Mouse (Mus musculus) WW6 (cell line): ENCODE measurements at regions not wholly inside any gene's neighbourhood (a gene's known extent, or its start where the extent isn't known, plus 50 kb on each side); places are given as distances from the start of the nearest gene placed in this dataset.

ENCODE experiments used
- DNase-seq: peaks from one replicate; pipeline ENCODE4 v3.0.0-alpha.2; 2013; ENCODE audit warnings: low read depth, low spot score

GRCm38 (mm10) chr8:11979056-11979455 is 138.8 kb downstream of the Tex29 start:
- no peak for DNase-seq

GRCm38 (mm10) chr8:11981458-11981857 is 141.2 kb downstream of the Tex29 start:
- no peak for DNase-seq

- no peak for DNase-seq
Observed at GRCm38 (mm10) chr8:11990024-11990423, 149.8 kb downstream of the Tex29 start.

- peak; percentile 20 for DNase-seq
Observed at GRCm38 (mm10) chr8:11999736-12000458, 159.6 kb downstream of the Tex29 start.

GRCm38 (mm10) chr8:12000459-12000789 is 160.2 kb downstream of the Tex29 start:
- DNase-seq, result no peak

- DNase-seq, result no peak
Observed at GRCm38 (mm10) chr8:12004241-12004640, 164.0 kb downstream of the Tex29 start.

- DNase-seq, result no peak
Observed at GRCm38 (mm10) chr8:12012769-12013168, 172.5 kb downstream of the Tex29 start.

GRCm38 (mm10) chr8:12017750-12018149 is 177.5 kb downstream of the Tex29 start:
- no peak for DNase-seq

GRCm38 (mm10) chr8:12019272-12019671 is 179.0 kb downstream of the Tex29 start:
- DNase-seq, result no peak

DNA sequence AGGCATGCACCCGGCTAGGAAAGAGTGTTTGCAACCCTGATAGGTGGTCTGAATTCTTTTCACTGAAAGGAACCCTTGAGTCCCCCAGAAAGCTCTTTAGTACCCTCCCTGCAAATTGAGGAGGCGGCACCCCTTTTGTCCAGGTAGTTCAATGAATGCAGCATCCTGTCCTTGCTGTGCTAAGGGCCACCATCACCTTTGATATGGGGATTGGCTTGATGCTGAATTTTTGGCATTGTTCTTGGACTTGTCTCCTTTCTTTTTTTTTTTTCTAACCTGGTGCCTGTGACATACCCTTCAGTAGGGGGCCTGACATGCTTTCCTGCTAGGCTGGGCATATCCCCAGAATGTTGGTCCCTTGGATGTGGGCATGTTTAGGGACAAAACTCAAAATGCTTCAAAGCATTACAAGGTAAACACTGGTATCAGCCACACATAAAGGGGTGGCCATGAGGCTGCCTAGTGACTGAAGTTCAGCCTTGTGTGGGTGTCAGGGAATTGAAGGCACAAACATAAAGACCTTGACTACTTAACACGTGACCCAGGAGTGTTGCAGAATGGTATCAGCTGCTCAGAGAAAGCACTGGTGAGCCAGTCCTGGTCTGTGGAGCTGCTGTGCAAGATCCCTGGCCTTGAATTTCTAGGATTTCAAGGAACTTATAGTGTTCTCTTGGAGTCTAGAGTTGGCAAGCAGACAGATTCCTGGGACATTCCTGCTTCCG is 183.6 kb downstream of the Tex29 start:
- DNase-seq, result no peak

GRCm38 (mm10) chr8:12030363-12031116 is 190.3 kb downstream of the Tex29 start:
- DNase-seq, result no peak

DNA sequence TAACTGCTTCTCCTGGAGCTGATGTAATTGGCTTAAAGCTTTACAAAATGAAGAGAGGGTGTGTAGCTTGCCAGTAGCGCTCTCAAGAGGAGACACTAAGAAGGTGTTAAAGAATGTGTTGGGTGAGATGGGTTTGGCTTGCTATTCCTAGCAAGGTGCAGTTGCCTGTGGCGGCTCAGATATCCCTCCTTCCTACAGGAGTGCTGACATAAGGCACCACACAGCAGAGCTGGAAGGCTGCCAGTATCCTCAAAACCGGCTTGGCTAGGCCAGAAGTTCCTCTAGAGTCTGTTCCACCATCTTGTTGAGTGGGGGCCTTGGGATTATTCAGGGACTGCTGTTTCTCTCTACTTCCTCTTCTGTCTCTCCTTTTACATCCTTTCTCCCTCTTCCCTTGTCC is 191.5 kb downstream of the Tex29 start:
- no peak for DNase-seq

DNA sequence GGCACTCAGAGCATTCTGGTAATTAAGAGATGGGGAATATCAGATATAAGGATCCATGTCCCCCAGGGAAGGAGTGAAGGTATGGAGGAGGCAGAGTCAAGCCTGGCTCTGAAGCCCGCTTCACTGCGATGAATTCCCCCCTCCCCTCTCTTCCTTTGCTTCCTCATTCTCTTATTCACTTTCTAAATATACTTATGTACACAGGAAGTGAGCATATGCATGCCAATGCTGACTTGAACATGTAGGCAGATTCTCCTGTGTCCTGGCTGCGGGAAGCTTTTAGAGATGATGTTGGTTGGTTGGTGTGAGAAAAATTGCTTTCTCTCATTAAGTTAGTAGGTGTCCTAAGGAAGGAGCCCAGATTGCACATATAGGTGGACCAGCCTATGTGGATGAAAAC is 192.1 kb downstream of the Tex29 start:
- no peak for DNase-seq

GRCm38 (mm10) chr8:12036349-12036748 is 196.1 kb downstream of the Tex29 start:
- DNase-seq, result no peak

DNA sequence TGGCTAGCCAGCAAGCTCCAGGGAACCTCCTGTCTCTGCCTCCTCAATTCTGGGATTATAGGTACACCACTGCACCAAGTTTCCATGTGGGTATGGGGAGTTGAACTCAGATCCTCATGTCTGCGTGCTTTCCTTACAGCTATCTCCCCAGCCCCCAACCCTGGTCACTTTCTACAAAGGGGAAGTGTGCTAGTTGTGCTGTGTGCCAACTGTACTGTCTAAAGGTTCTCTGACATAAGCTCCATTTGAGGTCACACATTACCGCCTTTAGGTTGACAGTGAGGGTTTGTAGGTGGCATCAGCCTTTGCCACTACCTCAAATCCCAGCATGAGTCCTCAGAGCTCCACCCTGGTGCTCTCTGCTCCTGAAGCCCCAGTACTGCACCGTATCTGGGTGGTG is 200.7 kb downstream of the Tex29 start:
- DNase-seq, result no peak

DNA sequence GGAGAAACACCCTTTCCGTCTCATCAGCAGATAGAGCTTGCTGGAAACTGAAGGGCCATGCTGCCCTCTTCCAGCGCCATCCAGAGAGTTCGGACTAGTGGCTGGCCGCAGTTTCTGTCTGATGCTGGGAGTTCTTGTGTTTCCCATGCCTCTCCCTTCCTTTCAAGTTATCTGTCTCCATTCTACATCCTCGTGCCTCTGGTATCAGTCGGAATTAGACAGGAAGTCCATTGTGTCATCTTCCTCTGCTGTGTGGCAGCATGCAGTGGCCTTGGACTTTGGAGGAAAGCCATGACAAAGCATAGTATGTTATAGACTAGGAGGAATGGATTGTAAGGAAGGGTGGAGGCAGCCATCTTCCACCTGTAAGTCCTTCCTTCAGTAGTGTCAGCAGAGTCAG is 201.4 kb downstream of the Tex29 start:
- no peak for DNase-seq

GRCm38 (mm10) chr8:12050841-12051240 is 210.6 kb downstream of the Tex29 start:
- DNase-seq, result no peak

- no peak for DNase-seq
Observed at GRCm38 (mm10) chr8:12051357-12051756, 211.1 kb downstream of the Tex29 start.

DNA sequence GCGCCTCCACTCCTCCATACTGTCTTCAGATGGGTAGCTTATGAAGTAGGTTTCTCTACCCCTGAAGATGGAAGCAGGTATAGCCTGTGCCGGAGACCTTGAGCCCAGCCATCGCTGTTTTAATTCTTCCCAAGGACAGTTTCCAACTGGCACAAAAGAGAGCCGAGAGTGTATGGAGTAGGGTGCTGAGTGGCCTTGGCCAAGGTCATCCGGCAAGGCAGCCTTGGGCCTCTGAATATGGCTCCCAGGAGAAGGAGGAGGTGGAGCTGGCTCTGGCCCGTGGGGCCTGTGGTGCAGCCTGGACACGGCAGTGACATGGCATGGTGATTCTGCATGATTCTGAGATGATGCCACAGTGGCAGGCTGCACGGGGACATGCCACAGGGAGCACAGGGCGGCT is 215.7 kb downstream of the Tex29 start:
- no peak for DNase-seq

DNA sequence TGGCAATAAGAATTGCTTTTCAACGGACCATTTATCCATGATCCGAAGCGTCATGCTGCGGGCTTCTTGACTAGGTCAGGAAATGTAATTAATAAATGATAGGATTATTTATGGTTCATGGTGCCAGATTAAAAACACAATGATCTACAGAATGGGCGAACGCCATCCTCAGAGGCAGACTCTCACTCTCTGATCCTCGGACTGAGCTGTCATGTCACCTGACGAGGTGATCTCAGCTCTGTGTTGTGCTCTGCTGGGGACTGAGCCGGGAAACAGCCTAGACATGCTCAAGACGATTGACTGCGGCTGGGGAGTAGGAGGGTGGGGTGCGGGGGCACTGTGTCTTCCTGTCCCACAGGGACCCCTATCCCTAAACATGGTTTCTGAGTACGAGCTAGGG is 217.4 kb upstream of the A230072I06Rik start:
- no peak for DNase-seq

DNA sequence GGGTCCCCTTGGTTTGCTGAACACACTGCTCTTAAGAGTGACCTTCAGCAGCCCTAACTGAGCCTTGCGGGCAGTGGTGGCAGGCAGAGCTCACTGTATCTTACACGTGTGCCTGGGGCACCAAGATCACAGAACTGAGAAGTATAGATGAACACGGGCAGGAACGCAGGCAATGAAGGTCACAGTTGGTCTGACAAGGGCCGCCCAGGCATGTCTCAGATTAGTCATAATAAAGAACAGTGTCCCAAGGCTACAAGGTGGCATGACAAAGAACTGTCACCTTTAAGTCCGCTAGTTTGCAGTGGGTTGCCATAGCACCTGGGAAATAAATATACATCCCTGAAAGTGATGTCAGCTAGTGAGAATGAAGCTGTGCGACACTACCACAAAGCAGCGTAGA is 215.9 kb upstream of the A230072I06Rik start:
- DNase-seq, result no peak

- no peak for DNase-seq
Observed at GRCm38 (mm10) chr8:12064664-12065063, 214.0 kb upstream of the A230072I06Rik start.

DNA sequence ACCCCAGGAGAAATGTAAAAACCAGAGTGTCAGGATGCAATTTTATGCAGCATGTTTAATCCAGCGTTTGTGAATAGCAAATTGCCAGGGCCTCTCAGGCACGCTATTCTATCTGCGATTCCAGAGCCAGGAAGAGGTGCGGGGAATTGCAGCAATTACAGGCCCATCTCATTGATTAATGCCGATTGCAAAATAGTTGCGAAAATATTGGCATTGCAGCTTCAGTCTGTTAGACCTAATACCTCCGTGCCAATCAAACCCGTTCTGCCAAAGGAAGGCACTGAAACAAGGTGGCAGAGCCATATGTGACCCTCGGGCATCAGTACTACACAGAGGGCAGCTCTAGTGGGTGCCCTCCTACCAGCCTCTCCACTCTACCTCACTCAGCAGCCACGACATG is 212.2 kb upstream of the A230072I06Rik start:
- no peak for DNase-seq
